Mouse (Mus musculus) kidney, embryonic 16.5 days (tissue): ENCODE data around the gene Lias. TPM values are rescaled to one million over a fixed set of nuclear protein-coding genes. Genes with fewer than 3 reads are reported as not detected.
A peak's percentile ranks its signal among the peaks of the same experiment; 100 is the strongest.

Experiments used
- ATAC-seq: fragments of 200-750 bp; cut with Nextera tagmentation; 2 replicates; pipeline ENCODE4 v1.8.0; 2017; ENCODE audit warnings: moderate TSS enrichment; ENCODE audit not compliant: low FRiP score, low TSS enrichment
- H3K27ac ChIP-seq: fragments of 300-500 bp; sonication (generic); 2 replicates; pipeline ENCODE4 v1.5.1; 2014; ENCODE audit warnings: low read length
- H3K27me3 ChIP-seq: fragments of 300-500 bp; sonication (generic); 2 replicates; pipeline ENCODE4 v1.6.1; 2014; ENCODE audit warnings: low read length, control low read depth, mixed read lengths; ENCODE audit not compliant: insufficient read depth
- H3K36me3 ChIP-seq: fragments of 300-500 bp; sonication (generic); 2 replicates; pipeline ENCODE4 v1.6.1; 2014; ENCODE audit warnings: low read length, control low read depth, mixed read lengths; ENCODE audit not compliant: insufficient read depth
- H3K4me1 ChIP-seq: fragments of 300-500 bp; sonication (generic); 2 replicates; pipeline ENCODE4 v1.6.1; 2014; ENCODE audit warnings: low read length, control low read depth, mixed read lengths; ENCODE audit not compliant: insufficient read depth
- H3K4me2 ChIP-seq: fragments of 300-500 bp; sonication (generic); replicated peaks from 2 replicates; pipeline ENCODE4 v1.6.1; 2014; ENCODE audit warnings: low read depth, low read length
- H3K4me3 ChIP-seq: fragments of 300-500 bp; sonication (generic); 2 replicates; pipeline ENCODE4 v1.5.1; 2014; ENCODE audit warnings: mild to moderate bottlenecking, low read length
- H3K9ac ChIP-seq: fragments of 300-500 bp; sonication (generic); replicated peaks from 2 replicates; pipeline ENCODE4 v1.6.1; 2014; ENCODE audit warnings: low read length
- H3K9me3 ChIP-seq: fragments of 300-500 bp; sonication (generic); 2 replicates; pipeline ENCODE4 v1.6.1; 2016; ENCODE audit warnings: low read length, control low read depth
- WGBS: fragments of 180-500 bp; shearing (Covaris S2); extraction: QIAGEN DNeasy Blood & Tissue Kit; methylation state at CpG from one replicate; pipeline ENCODE4 v1.1.7; 2014; 5-methylcytosine and 5-hydroxymethylcytosine counted together
- polyA plus RNA-seq: library from polyadenylated mRNA; unstranded; fragments of >200 nt; fragmentation: Nextera tagmentation; extraction: Ambion mirVana; gene quantifications from 2 replicates; pipeline ENCODE4 v1.2.1, GENCODE M21; 2015

Lias gene
- polyA plus RNA-seq, 1 experiment from 2014 or later = 67.2 TPM

- ATAC-seq = 0 out of 2 replicates have a peak, but pooled peaks have one; percentile 42
- Histone ChIP-seq H3K9ac (no peak overlapping the region), H3K4me1 (no peaks in the 10 kb centered on the region), H3K27ac (no peak overlapping the region), H3K27me3 (no peaks in the 10 kb centered on the region), H3K36me3 (peaks cover 4% of the 10 kb centered on the region; the same call in 1 of the 2 replicates), H3K4me2 (no peak overlapping the region), H3K4me3 (no peak overlapping the region), H3K9me3 (no peaks in the 10 kb centered on the region)
- 31% methylated on average over 3 of the region's 6 CpGs for WGBS
Measured at GRCm38 (mm10) chr5:65444981-65445380, 53.7 kb downstream of the Lias start.

GRCm38 (mm10) chr5:65446756-65447155, 55.5 kb downstream of the Lias start:
- WGBS = 63% methylated on average over 2 of the region's 2 CpGs

DNA sequence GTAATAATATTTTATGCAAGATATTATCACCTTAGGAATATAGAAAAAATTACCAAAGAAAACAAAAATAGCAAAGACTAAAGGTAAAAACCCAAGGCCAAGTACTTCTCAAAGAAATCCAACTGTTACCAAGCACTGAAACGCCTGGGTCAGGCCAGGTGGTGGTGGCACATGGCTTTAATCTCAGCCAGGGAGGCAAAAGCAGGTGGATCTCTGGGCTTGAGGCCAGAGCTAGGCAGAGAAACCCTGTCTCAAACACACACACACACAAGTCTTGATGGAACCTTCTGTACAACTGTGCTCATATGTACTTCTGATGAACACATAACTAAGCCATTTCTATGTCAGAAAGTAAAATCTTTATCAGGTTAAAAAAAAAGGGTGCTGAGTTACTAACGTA, 56.5 kb downstream of the Lias start:
- H3K9me3 ChIP-seq = no peaks in the 10 kb centered on the region
- H3K27ac ChIP-seq = no peak overlapping the region
- H3K27me3 ChIP-seq = no peaks in the 10 kb centered on the region
- H3K4me3 ChIP-seq = no peak overlapping the region
- H3K4me1 ChIP-seq = no peaks in the 10 kb centered on the region
- H3K9ac ChIP-seq = no peak overlapping the region
- H3K36me3 ChIP-seq = peaks cover 15% of the 10 kb centered on the region; the same call in 1 of the 2 replicates
- H3K4me2 ChIP-seq = no peak overlapping the region
- WGBS = 92% methylated on average over 2 of the region's 2 CpGs
- ATAC-seq = no peak

More at GRCm38 (mm10) chr5:65446756-65447155, 55.5 kb downstream of the Lias start:
- Histone ChIP-seq H3K9ac (no peak overlapping the region), H3K36me3 (peaks cover 12% of the 10 kb centered on the region; the same call in 1 of the 2 replicates), H3K27me3 (no peaks in the 10 kb centered on the region), H3K9me3 (no peaks in the 10 kb centered on the region), H3K27ac (no peak overlapping the region), H3K4me2 (no peak overlapping the region), H3K4me1 (no peaks in the 10 kb centered on the region), H3K4me3 (no peak overlapping the region)
- ATAC-seq = no peak

- Histone ChIP-seq H3K27ac (no peak overlapping the region), H3K27me3 (no peaks in the 10 kb centered on the region), H3K4me3 (no peak overlapping the region), H3K4me2 (no peak overlapping the region), H3K4me1 (no peaks in the 10 kb centered on the region), H3K9ac (no peak overlapping the region), H3K9me3 (no peaks in the 10 kb centered on the region), H3K36me3 (peaks cover 15% of the 10 kb centered on the region; the same call in 1 of the 2 replicates)
- ATAC-seq = no peak
- WGBS = 82% methylated on average over 4 of the region's 4 CpGs
Measured at GRCm38 (mm10) chr5:65448941-65449340, 57.6 kb downstream of the Lias start.

DNA sequence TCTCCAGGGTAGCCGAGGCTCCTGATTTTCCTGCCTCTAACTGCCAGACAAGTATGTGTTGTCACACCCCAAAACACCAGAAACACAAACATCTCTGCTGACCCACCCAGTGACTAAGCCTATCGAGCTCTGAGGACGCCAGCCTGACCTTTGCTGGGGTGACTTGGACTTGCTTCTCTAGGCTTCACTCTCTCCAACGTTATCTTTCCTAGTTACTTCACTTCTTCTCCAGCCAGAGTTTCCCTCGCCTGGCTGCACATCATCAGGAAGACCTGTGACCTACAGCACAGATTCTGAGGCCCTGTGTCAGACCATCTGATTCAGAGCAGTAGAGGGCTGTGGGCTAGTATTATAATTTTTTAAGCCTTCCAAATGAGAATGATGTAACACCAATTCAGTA, 63.5 kb downstream of the Lias start:
- 42% methylated on average over 5 of the region's 5 CpGs for WGBS
- Histone ChIP-seq H3K4me3 (no peak overlapping the region), H3K36me3 (peaks cover 12% of the 10 kb centered on the region; the same call in 1 of the 2 replicates), H3K27me3 (no peaks in the 10 kb centered on the region), H3K4me1 (peaks cover 8% of the 10 kb centered on the region; the same call in 1 of the 2 replicates), H3K9ac (no peak overlapping the region), H3K9me3 (no peaks in the 10 kb centered on the region), H3K27ac (no peak overlapping the region), H3K4me2 (no peak overlapping the region)
- no peak for ATAC-seq

DNA sequence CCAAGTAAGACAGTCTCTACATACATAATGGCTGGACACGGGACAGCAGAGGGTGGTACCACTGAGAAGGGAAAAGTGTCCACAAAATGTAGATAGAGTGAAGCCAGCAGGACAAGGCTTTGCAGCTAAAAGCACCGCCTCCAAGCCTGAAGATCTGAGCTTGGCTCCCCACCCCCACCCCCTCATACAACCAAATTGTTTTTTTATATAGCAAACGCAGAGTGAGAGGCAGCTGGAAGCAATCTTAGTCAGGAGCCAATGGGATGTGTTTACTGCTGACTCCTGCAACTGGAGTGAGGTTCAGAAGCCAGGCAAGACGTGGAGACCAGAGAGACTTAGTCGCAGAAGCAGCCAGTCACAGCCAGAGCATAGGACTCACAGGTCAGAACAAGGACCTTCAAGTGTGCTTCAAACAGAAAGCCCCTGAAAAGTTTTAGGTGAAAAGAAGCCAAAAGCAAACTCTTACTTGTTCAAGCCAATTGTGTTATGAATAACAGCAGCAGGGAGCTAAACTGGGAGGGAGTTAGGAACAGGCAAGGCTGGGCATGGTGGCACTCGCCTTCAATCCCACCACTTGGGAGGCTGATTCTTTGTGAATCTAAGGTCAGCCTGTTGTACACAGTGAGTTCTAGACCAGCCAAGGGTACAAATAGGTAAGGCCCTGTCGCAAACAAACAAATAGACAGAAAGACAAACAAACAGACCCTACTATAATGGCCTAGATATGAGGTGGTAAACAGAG, 66.0 kb downstream of the Lias start:
- Histone ChIP-seq H3K4me3 (no peak overlapping the region), H3K9me3 (no peaks in the 10 kb centered on the region), H3K9ac (no peak overlapping the region), H3K27me3 (no peaks in the 10 kb centered on the region), H3K4me2 (no peak overlapping the region), H3K4me1 (peaks cover 8% of the 10 kb centered on the region; the same call in 1 of the 2 replicates), H3K27ac (peak overlapping the region; percentile 81), H3K36me3 (0 out of 2 replicates have a peak, but pooled peaks cover 1% of the 10 kb centered on the region)
- WGBS = 57% methylated on average over 7 of the region's 7 CpGs
- peak; percentile 74 for ATAC-seq

DNA sequence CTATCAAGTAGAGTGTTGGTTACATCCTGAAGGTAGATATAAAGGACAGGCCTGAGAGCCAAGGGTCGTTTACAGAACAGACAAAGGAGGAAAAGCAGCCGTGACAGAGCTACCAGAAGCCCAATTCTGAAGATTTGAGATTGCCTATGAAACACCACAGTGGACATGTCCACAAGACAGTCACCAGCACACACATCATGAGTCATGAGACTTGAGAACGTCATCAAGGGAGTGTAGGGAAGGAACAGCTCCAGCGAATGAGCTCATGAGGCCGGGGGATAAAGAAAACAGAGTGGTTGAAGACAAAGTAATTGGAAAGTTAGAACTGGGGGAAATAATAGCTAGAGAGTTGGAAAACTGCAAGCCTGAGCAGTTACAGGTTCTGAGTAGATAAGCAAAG, 66.5 kb downstream of the Lias start:
- H3K9ac ChIP-seq = no peak overlapping the region
- WGBS = 57% methylated on average over 5 of the region's 5 CpGs
- H3K4me1 ChIP-seq = peaks cover 8% of the 10 kb centered on the region; the same call in 1 of the 2 replicates
- H3K4me3 ChIP-seq = no peak overlapping the region
- no peaks in the 10 kb centered on the region for H3K36me3 ChIP-seq
- H3K27me3 ChIP-seq = no peaks in the 10 kb centered on the region
- peak overlapping the region; percentile 81 for H3K27ac ChIP-seq
- no peaks in the 10 kb centered on the region for H3K9me3 ChIP-seq
- ATAC-seq = no peak
- H3K4me2 ChIP-seq = no peak overlapping the region

- H3K27ac ChIP-seq = no peak overlapping the region
- no peaks in the 10 kb centered on the region for H3K9me3 ChIP-seq
- ATAC-seq = no peak
- H3K4me1 ChIP-seq = peaks cover 8% of the 10 kb centered on the region; the same call in 1 of the 2 replicates
- no peak overlapping the region for H3K4me3 ChIP-seq
- H3K36me3 ChIP-seq = 0 out of 2 replicates have a peak, but pooled peaks cover 4% of the 10 kb centered on the region
- H3K9ac ChIP-seq = no peak overlapping the region
- no peak overlapping the region for H3K4me2 ChIP-seq
- no peaks in the 10 kb centered on the region for H3K27me3 ChIP-seq
- 89% methylated on average over 3 of the region's 3 CpGs for WGBS
Measured at GRCm38 (mm10) chr5:65459454-65459853, 68.2 kb downstream of the Lias start.
